Mouse (Mus musculus): ENCODE measurements around the gene Ube2j1. TPM values are rescaled to one million over a fixed set of nuclear protein-coding genes. Genes with fewer than 3 reads are reported as not detected.
A peak's percentile ranks its signal among the peaks of the same experiment; 100 is the strongest.
"Not testable (repeated sequence)": the region's sequence is repeated elsewhere in the genome, so short reads cannot be mapped to it uniquely, and the experiment has no call there.

The Ube2j1 gene
- polyA plus RNA-seq, 1 experiment from 2014 or later: 46.5 TPM

- no peak for DNase-seq (ENCODE audit: low spot score)
- Histone ChIP-seq H3K9me3 (replicated peaks) (no peaks in the 10 kb centered on the region), H3K27me3 (ENCODE audit: low read depth, poor library complexity, severe bottlenecking) (no peaks in the 10 kb centered on the region), H3K4me1 (no peaks in the 10 kb centered on the region), H3K4me3 (no peak overlapping the region), H3K27ac (replicated peaks) (no peak overlapping the region), H3K36me3 (peaks cover 55% of the 10 kb centered on the region)
- WGBS: 96% methylated on average over 5 of the region's 5 CpGs
These were observed 35.1 kb upstream of the Ube2j1 start for GRCm38 (mm10) chr4:32996083-32996482.

- Histone ChIP-seq H3K27me3 (ENCODE audit: low read depth, poor library complexity, severe bottlenecking) (no peaks in the 10 kb centered on the region), H3K36me3 (peaks cover 60% of the 10 kb centered on the region), H3K9me3 (replicated peaks) (no peaks in the 10 kb centered on the region), H3K4me1 (no peaks in the 10 kb centered on the region), H3K4me3 (no peak overlapping the region), H3K27ac (replicated peaks) (no peak overlapping the region)
- WGBS: 87% methylated on average over 5 of the region's 5 CpGs
- DNase-seq (ENCODE audit: low spot score): no peak
These were observed 33.6 kb upstream of the Ube2j1 start for GRCm38 (mm10) chr4:32997571-32997970.

- no peak overlapping the region for H3K4me3 ChIP-seq
- H3K27ac ChIP-seq (replicated peaks): no peak overlapping the region
- no peaks in the 10 kb centered on the region for H3K4me1 ChIP-seq
- H3K27me3 ChIP-seq (ENCODE audit: low read depth, poor library complexity, severe bottlenecking): no peaks in the 10 kb centered on the region
- H3K9me3 ChIP-seq (replicated peaks): no peaks in the 10 kb centered on the region
- DNase-seq (ENCODE audit: low spot score): no peak
- WGBS: 96% methylated on average over 8 of the region's 8 CpGs
- H3K36me3 ChIP-seq: peaks cover 69% of the 10 kb centered on the region
These were observed 32.2 kb upstream of the Ube2j1 start for GRCm38 (mm10) chr4:32998996-32999395.

- DNase-seq (ENCODE audit: low spot score): no peak
- WGBS: 86% methylated on average over 3 of the region's 3 CpGs
- Histone ChIP-seq H3K36me3 (peaks cover 75% of the 10 kb centered on the region), H3K27me3 (ENCODE audit: low read depth, poor library complexity, severe bottlenecking) (no peaks in the 10 kb centered on the region), H3K9me3 (replicated peaks) (no peaks in the 10 kb centered on the region), H3K4me1 (no peaks in the 10 kb centered on the region), H3K4me3 (no peak overlapping the region), H3K27ac (replicated peaks) (no peak overlapping the region)
These were observed 29.1 kb upstream of the Ube2j1 start for GRCm38 (mm10) chr4:33002081-33002480.

GRCm38 (mm10) chr4:33005595-33006470 is 25.4 kb upstream of the Ube2j1 start:
- 93% methylated on average over 10 of the region's 10 CpGs for WGBS
- not testable (repeated sequence) for H3K27me3 ChIP-seq (ENCODE audit: low read depth, poor library complexity, severe bottlenecking); H3K27ac ChIP-seq (replicated peaks); H3K4me1 ChIP-seq; DNase-seq (ENCODE audit: low spot score); H3K4me3 ChIP-seq; H3K9me3 ChIP-seq (replicated peaks)
- peaks cover 83% of the 10 kb centered on the region for H3K36me3 ChIP-seq

GRCm38 (mm10) chr4:33006844-33007243 is 24.4 kb upstream of the Ube2j1 start:
- H3K36me3 ChIP-seq: peaks cover 85% of the 10 kb centered on the region
- H3K4me1 ChIP-seq: no peaks in the 10 kb centered on the region
- 97% methylated on average over 11 of the region's 11 CpGs for WGBS
- DNase-seq (ENCODE audit: low spot score): no peak
- H3K4me3 ChIP-seq: no peak overlapping the region
- H3K27ac ChIP-seq (replicated peaks): no peak overlapping the region
- H3K27me3 ChIP-seq (ENCODE audit: low read depth, poor library complexity, severe bottlenecking): no peaks in the 10 kb centered on the region
- no peaks in the 10 kb centered on the region for H3K9me3 ChIP-seq (replicated peaks)

GRCm38 (mm10) chr4:33007443-33008217 is 23.6 kb upstream of the Ube2j1 start:
- H3K27ac ChIP-seq (replicated peaks): no peak overlapping the region
- no peaks in the 10 kb centered on the region for H3K27me3 ChIP-seq (ENCODE audit: low read depth, poor library complexity, severe bottlenecking)
- no peaks in the 10 kb centered on the region for H3K4me1 ChIP-seq
- 94% methylated on average over 9 of the region's 9 CpGs for WGBS
- DNase-seq (ENCODE audit: low spot score): no peak
- peaks cover 91% of the 10 kb centered on the region for H3K36me3 ChIP-seq
- H3K4me3 ChIP-seq: no peak overlapping the region
- H3K9me3 ChIP-seq (replicated peaks): no peaks in the 10 kb centered on the region

GRCm38 (mm10) chr4:33010078-33010477 is 21.1 kb upstream of the Ube2j1 start:
- 94% methylated on average over 1 of the region's 1 CpGs for WGBS
- no peak for DNase-seq (ENCODE audit: low spot score)
- Histone ChIP-seq H3K4me3 (no peak overlapping the region), H3K27me3 (ENCODE audit: low read depth, poor library complexity, severe bottlenecking) (no peaks in the 10 kb centered on the region), H3K9me3 (replicated peaks) (no peaks in the 10 kb centered on the region; the same call in 1 of the 2 replicates), H3K27ac (replicated peaks) (no peak overlapping the region), H3K4me1 (no peaks in the 10 kb centered on the region), H3K36me3 (peaks cover 95% of the 10 kb centered on the region)

GRCm38 (mm10) chr4:33012484-33012883 is 18.7 kb upstream of the Ube2j1 start:
- 95% methylated on average over 4 of the region's 4 CpGs for WGBS
- H3K36me3 ChIP-seq: peaks cover 87% of the 10 kb centered on the region
- H3K4me3 ChIP-seq: no peak overlapping the region
- H3K27ac ChIP-seq (replicated peaks): no peak overlapping the region
- no peaks in the 10 kb centered on the region for H3K4me1 ChIP-seq
- no peaks in the 10 kb centered on the region; the same call in 1 of the 2 replicates for H3K9me3 ChIP-seq (replicated peaks)
- H3K27me3 ChIP-seq (ENCODE audit: low read depth, poor library complexity, severe bottlenecking): no peaks in the 10 kb centered on the region
- DNase-seq (ENCODE audit: low spot score): no peak

GRCm38 (mm10) chr4:33018361-33018999 is 12.7 kb upstream of the Ube2j1 start:
- no peak overlapping the region for H3K27ac ChIP-seq (replicated peaks)
- no peaks in the 10 kb centered on the region for H3K4me1 ChIP-seq
- no peaks in the 10 kb centered on the region for H3K27me3 ChIP-seq (ENCODE audit: low read depth, poor library complexity, severe bottlenecking)
- WGBS: 64% methylated on average over 9 of the region's 9 CpGs
- H3K9me3 ChIP-seq (replicated peaks): no peaks in the 10 kb centered on the region; the same call in 1 of the 2 replicates
- H3K36me3 ChIP-seq: peaks cover 64% of the 10 kb centered on the region
- H3K4me3 ChIP-seq: no peak overlapping the region
- peak; percentile 80 for DNase-seq (ENCODE audit: low spot score)

- H3K4me1 ChIP-seq: no peaks in the 10 kb centered on the region
- 85% methylated on average over 8 of the region's 8 CpGs for WGBS
- DNase-seq (ENCODE audit: low spot score): no peak
These were observed 6.8 kb upstream of the Ube2j1 start for GRCm38 (mm10) chr4:33024420-33024819.

GRCm38 (mm10) chr4:33029104-33029503 is 2.1 kb upstream of the Ube2j1 start:
- no peaks in the 10 kb centered on the region for H3K27me3 ChIP-seq (ENCODE audit: low read depth, poor library complexity, severe bottlenecking)
- peaks cover 18% of the 10 kb centered on the region for H3K4me1 ChIP-seq
- no peak for DNase-seq (ENCODE audit: low spot score)
- H3K9me3 ChIP-seq (replicated peaks): no peaks in the 10 kb centered on the region
- peaks cover 21% of the 10 kb centered on the region for H3K36me3 ChIP-seq
- WGBS: 91% methylated on average over 7 of the region's 7 CpGs
- no peak overlapping the region for H3K27ac ChIP-seq (replicated peaks)
- H3K4me3 ChIP-seq: no peak overlapping the region

More at GRCm38 (mm10) chr4:33024420-33024819, 6.8 kb upstream of the Ube2j1 start:
- Histone ChIP-seq H3K27ac (replicated peaks) (no peak overlapping the region), H3K9me3 (replicated peaks) (no peaks in the 10 kb centered on the region), H3K4me3 (no peak overlapping the region), H3K36me3 (peaks cover 39% of the 10 kb centered on the region), H3K27me3 (ENCODE audit: low read depth, poor library complexity, severe bottlenecking) (no peaks in the 10 kb centered on the region)
